Mouse (Mus musculus) gastrocnemius, postnatal 10 days (tissue): ENCODE data around the gene Tlk2. TPM values are rescaled to one million over a fixed set of nuclear protein-coding genes. Genes with fewer than 3 reads are reported as not detected.
A peak's percentile ranks its signal among the peaks of the same experiment; 100 is the strongest.

Source experiments
- DNase-seq: peaks from one replicate; pipeline ENCODE4 v3.0.0; 2021; ENCODE audit warnings: mixed read lengths
- total RNA-seq, 2 experiments: library from RNA; stranded (reverse); gene quantifications; 2 replicates each; pipeline ENCODE4 v1.2.3; 2021

Tlk2 gene
- total RNA-seq, 2 experiments from 2014 or later = 39.6 to 48.6 TPM

DNA sequence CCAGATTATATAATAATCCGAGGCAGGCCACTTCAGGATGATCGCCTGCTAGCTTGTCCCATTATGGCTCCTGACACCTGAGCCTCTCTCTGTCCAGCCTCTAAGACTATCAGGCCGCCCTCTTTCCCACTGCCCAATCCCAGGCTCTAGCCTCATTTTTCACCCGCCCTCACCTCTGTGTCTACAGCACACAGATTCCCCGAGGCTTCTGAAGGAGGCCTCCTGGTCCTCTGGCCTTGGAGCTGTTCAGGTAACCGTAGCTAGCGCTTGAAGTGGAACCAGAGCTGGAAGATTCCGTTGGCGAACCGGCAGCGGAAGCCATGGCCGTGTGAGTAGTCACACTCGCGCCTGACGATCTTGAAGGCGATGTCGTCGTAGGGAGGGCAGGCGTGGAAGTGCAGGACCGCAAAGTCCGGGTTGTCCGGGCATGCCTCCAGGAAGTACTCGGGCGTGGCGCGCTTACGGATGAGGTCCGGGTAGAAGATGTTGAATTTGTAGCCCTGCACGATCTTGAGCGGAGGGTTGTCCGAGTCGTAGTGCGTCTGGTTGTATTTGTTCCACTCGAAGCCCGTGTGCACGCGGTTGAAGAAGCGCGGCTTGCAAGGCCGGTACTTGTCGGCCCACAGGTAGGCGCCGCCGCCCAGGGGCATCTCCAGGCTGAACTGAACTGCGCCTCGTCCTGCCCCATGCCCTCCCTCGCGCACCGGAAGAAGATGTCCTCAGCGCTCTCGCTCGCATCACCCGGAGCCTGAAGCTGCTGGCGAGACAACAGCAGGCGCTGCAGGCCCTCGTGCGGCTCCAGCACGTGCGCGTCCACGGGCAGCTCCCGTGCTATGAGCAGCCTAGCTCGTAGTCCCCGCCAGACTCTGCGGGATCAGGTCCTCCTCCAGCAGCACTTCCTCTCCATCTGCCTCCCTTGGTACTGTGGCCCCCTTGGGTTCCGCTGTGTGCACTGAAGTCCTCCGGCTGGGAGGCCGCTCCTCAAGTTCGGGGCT lies 13.8 kb upstream of the Tlk2 start:
- no peak for DNase-seq

- no peak for DNase-seq
Observed at GRCm38 (mm10) chr11:105166780-105167179, 11.8 kb upstream of the Tlk2 start.

DNA sequence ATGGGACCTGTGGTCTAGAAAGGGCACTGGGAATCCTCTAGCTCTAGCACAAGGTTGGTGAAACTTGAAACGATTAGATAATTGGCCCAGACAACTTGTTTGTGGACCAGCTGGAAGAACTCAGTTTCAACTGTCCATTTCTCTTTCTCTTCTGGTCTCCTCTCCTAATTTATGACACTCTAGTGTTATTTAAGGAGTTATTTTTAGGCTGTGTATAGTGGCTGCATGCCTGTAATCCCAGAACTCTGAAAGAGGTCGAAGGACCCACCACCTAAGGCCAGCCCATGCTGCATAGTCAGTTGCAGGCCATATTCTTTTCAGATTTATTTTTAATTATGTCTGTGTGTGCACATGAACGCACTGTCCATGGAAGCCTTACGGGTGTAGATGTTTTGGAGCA lies 916 bp downstream of the Tlk2 start:
- no peak for DNase-seq

GRCm38 (mm10) chr11:105180471-105181091 lies 2.0 kb downstream of the Tlk2 start:
- peak; percentile 49 for DNase-seq

DNA sequence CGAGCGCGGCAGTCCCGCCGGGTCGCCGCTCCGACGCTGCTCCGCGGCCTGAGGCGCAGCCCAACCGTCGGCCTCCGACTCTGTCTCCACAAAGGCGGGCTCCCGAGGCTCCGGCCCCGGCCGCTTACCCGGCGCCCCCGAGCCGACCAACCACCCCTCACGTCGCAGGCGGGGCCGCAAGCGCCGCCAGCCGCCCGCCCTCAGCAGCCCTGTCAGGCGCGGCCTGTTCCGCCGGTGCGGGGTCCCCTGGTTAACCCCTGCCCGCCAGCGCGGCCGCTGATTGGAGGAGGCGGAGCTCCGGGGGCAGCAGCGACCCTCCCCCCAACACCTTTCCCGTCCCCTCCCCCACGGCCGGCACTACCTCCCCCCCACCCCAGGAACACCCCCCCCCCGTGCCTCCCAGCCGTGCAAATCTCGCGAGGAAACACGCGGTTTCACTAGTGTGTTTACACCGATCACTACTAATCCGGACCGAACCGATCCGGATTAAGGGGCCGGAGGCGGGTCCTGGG lies 2.6 kb downstream of the Tlk2 start:
- peak; percentile 98 for DNase-seq

GRCm38 (mm10) chr11:105181689-105182460 lies 3.3 kb downstream of the Tlk2 start:
- peak; percentile 62 for DNase-seq

DNA sequence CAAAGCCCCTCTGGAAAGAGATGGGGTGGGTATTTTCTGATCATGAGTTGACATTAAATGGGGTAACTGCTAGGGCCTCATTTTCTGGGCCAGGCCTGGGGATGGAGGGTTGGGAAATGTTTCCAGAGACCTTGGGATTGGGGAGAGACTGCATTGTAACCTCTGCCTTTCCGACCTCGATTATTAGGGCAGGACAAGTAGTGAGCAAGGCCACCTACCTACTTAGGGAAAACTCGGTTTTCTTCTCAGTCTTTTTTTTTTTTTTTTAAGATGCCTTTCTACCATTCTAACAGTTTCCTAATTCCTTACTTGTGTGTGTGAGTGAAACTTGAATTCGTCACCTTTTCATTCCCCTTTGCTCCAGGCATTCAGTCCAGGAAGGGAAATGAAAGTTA lies 3.9 kb downstream of the Tlk2 start:
- DNase-seq = no peak

DNA sequence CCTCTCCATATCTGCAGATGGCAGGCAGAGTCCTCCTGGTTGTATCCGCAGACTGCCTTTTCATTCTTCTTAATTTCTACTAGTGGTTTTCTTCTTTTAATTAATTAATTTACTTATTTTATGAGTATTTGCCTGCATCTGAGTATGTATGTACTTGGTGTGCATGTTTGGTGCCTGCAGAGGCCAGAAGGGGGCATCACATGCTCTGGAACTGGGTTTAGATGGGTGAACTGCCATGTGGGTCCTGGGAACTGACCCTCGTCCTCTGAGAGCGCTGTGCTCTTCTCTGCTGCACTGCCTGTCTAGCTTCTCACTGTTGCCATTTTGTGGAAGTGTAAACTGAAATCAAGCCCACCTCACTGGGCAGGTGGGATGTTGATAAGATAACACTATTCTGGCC lies 6.1 kb downstream of the Tlk2 start:
- DNase-seq = no peak

DNA sequence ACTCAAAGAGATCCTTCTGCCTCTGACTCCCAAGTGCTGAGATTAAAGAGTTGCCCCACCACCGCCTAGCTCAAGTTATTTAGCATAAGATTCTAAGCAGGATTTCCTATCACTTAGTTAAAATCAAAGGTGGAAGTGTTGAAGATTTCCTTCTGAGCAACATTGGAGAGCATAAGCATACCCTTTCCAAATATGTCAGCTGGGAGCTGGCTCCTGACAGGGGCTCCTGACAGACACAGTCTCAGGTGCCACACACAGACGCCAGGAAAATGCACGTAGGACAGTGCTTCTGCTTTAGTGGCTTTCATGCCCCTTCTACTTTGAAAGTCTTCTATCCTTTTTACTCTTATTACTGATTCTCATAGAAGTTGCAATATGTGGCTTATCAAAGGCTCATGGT lies 13.6 kb downstream of the Tlk2 start:
- DNase-seq = no peak

DNA sequence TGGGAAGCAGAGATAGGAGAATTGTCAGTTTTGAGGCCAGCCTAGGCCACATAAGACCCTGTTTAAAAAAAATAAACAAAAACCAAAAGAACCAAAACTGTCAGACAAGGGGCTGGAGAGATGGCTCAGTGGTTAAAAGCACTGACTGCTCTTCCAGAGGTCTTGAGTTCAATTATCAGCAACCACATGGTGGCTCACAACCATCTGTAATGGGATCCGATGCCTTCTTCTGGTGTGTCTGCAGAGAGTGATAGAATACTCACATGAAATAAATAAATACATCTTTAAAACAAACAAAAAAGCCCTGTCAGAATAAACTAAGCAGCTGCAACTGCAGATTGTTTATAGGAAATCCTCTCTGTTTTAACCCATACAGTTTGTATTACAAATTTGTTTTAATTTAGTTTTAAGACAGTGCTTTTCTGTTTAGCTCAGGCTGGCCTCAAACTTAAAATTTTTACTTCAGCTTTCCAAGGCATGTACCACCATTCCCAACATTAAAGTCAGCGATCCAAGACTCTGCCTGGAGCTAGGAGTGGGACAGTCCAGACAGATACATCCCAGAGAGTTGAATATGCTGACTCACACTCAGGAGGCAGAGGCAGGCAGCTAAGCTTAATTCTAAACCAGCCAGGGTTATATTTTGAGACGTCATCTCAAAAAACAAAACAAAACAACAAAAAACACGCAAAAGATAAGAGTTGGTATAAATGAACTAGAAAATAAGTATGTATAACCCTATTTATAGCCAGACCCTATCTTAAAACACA lies 18.5 kb downstream of the Tlk2 start:
- DNase-seq = no peak

- DNase-seq = no peak
Observed at GRCm38 (mm10) chr11:105202403-105202802, 23.8 kb downstream of the Tlk2 start.

GRCm38 (mm10) chr11:105210007-105210406 lies 31.4 kb downstream of the Tlk2 start:
- no peak for DNase-seq

DNA sequence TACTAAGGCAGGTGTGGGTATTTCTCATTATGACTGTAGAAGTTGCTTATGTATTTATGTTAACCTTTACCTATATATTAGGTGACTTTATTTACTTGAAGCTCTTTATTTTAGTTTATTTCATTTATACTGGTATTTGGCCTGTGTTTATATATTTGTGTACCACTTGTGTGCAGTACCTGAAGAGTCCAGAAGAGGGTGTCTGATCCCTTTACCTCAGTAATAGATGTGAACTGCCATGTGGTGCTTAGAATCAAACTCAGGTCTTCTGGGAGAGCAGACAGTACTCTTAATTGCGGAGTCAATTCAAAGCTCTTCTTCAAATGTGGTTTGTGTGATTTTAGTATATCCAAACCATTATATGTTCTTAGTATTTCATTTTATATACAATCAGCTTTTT lies 35.6 kb downstream of the Tlk2 start:
- no peak for DNase-seq

DNA sequence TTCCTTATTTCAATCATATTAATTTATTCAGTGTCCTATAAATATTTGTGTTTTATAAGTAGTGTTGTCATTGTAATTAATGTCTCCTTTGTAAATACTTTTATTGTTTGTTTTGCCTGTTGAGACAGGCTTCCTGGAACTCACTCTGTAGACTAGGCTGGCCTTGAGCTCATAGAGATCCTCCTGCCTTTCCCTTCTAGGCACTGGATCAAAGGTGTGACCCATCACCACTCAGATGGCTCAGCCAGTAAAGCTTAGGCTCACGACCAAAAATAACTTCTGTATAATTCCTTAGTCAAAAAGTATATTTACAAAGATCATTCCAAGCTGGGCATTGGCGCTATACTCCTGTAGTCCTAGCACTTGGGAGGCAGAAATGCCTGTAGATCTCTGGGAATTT lies 39.2 kb downstream of the Tlk2 start:
- DNase-seq = no peak

- no peak for DNase-seq
Observed at GRCm38 (mm10) chr11:105234501-105234900, 55.9 kb downstream of the Tlk2 start.

- no peak for DNase-seq
Observed at GRCm38 (mm10) chr11:105240991-105241390, 62.4 kb downstream of the Tlk2 start.

DNA sequence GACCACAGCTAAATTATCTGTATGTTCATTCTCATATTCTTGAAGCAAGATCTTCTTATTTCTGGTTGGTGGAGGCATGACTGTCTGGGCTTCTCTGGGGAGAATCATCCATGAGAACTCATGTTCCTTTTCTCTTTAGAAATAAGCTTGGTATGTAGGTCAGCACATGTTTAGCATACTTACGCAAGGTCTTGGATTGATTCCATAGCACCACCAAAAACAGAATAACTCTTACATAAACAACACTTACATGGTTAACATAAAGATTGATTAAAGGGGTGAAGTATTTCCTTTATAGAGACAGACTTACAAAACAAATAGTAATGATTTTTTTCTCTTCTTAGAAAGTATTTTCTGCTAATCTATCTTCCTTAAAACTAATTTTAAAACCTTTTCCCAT lies 67.8 kb downstream of the Tlk2 start:
- no peak for DNase-seq

- no peak for DNase-seq
Observed at GRCm38 (mm10) chr11:105246785-105247184, 68.2 kb downstream of the Tlk2 start.

GRCm38 (mm10) chr11:105247321-105247720 lies 68.7 kb downstream of the Tlk2 start:
- DNase-seq = no peak

DNA sequence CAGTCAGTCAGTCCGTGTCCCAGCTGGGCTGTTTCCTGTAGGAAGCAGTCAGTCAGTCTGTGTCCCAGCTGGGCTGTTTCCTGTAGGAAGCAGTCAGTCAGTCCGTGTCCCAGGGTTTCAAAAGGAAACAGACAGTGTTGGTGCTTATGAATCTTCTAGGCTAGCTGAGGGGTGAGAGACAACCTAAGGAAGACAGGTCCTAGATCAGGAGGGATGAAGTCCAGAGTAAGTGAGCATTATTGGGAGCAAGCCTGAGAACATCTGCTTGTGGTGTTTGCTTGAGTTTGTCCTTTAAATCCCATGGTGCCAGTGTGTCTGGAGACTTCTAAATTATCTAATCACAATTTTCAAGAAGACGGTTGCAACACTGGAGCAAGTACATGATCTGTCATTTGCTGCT lies 81.1 kb downstream of the Tlk2 start:
- no peak for DNase-seq

DNA sequence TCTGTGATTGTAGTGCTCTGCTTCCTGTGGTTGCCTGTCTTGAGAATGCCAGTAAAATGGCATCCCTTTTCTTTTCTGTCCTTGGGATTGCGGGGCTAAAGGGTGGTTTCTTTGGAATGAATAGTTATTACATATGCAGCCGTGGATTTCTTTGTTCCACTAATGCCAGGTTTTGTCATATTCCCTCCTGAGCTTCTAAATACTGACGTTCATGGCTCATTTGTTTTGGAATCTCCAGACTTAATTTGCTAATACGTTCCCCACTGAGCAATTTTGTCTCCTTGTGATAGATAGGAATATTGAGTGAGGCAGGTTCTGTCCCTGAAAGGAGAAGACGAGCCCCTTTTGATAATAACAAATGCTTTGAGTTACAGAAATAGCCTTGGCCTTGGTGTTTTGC lies 82.5 kb downstream of the Tlk2 start:
- DNase-seq = no peak
